Mouse (Mus musculus) embryonic facial prominence, embryonic 10.5 days (tissue): ENCODE results near the gene Ahcy. TPM values are rescaled to one million over a fixed set of nuclear protein-coding genes. Genes with fewer than 3 reads are reported as not detected.
"Not testable (repeated sequence)": the region's sequence is repeated elsewhere in the genome, so short reads cannot be mapped to it uniquely, and the experiment has no call there.

Experiments used
- DNase-seq: peaks from one replicate; pipeline ENCODE4 v3.0.0-alpha.2; 2017; ENCODE audit warnings: low spot score
- H3K27ac ChIP-seq: fragments of 300-500 bp; sonication (generic); replicated peaks from 2 replicates; pipeline ENCODE4 v1.5.1; 2016; ENCODE audit warnings: mild to moderate bottlenecking
- H3K27me3 ChIP-seq: fragments of 300-500 bp; sonication (generic); replicated peaks from 2 replicates; pipeline ENCODE4 v1.6.1; 2016; ENCODE audit warnings: low read depth, mild to moderate bottlenecking; ENCODE audit not compliant: poor library complexity, severe bottlenecking
- H3K36me3 ChIP-seq: fragments of 300-500 bp; sonication (generic); replicated peaks from 2 replicates; pipeline ENCODE4 v1.6.1; 2016; ENCODE audit warnings: mild to moderate bottlenecking, moderate library complexity
- H3K4me1 ChIP-seq: fragments of 300-500 bp; sonication (generic); 2 replicates; pipeline ENCODE4 v1.6.1; 2016
- H3K4me3 ChIP-seq: fragments of 300-500 bp; sonication (generic); 2 replicates; pipeline ENCODE4 v1.5.1; 2016; ENCODE audit warnings: mild to moderate bottlenecking, moderate library complexity
- H3K9me3 ChIP-seq: fragments of 300-500 bp; sonication (generic); 2 replicates; pipeline ENCODE4 v1.6.1; 2016; ENCODE audit warnings: mild to moderate bottlenecking
- WGBS: fragments of 180-500 bp; shearing (Covaris S2); methylation state at CpG from one replicate; pipeline ENCODE4 v1.1.7; 2016; 5-methylcytosine and 5-hydroxymethylcytosine counted together
- polyA plus RNA-seq: library from polyadenylated mRNA; unstranded; fragments of >200 nt; fragmentation: Nextera tagmentation; extraction: Ambion mirVana; gene quantifications from 2 replicates; pipeline ENCODE4 v1.2.1, GENCODE M21; 2016

Ahcy gene
- polyA plus RNA-seq: 105 and 109 TPM in 2 replicates

GRCm38 (mm10) chr2:155073978-155074765 lies at the start of gene Ahcy:
Gene Ahcy (minus strand): TSS chr2:155074497.
- peaks cover 24% of the 10 kb centered on the region for H3K36me3 ChIP-seq
- peaks cover 39% of the 10 kb centered on the region for H3K4me1 ChIP-seq
- H3K27me3 ChIP-seq: no peaks in the 10 kb centered on the region
- DNase-seq: peak; percentile 96
- no peaks in the 10 kb centered on the region for H3K9me3 ChIP-seq
- H3K4me3 ChIP-seq: peak within 1 kb of the TSS; percentile 76
- H3K27ac ChIP-seq: peak within 1 kb of the TSS; percentile 91
- WGBS: under 1% methylated on average over 56 of the region's 56 CpGs

GRCm38 (mm10) chr2:155115216-155115830 lies 41.0 kb upstream of the Ahcy start:
- Histone ChIP-seq H3K4me1 (no peaks in the 10 kb centered on the region), H3K9me3 (peaks cover 9% of the 10 kb centered on the region; the same call in 1 of the 2 replicates), H3K27me3 (no peaks in the 10 kb centered on the region), H3K4me3 (no peak overlapping the region), H3K27ac (no peak overlapping the region), H3K36me3 (no peaks in the 10 kb centered on the region)
- 72% methylated on average over 7 of the region's 7 CpGs for WGBS
- DNase-seq: no peak

GRCm38 (mm10) chr2:155107276-155107675 lies 33.0 kb upstream of the Ahcy start:
- H3K36me3 ChIP-seq, H3K27me3 ChIP-seq, H3K4me1 ChIP-seq, DNase-seq, H3K9me3 ChIP-seq, H3K4me3 ChIP-seq, H3K27ac ChIP-seq: not testable (repeated sequence)
- 79% methylated on average over 9 of the region's 9 CpGs for WGBS

GRCm38 (mm10) chr2:155103607-155104006 lies 29.3 kb upstream of the Ahcy start:
- Histone ChIP-seq H3K27ac (no peak overlapping the region), H3K9me3 (no peaks in the 10 kb centered on the region), H3K4me3 (no peak overlapping the region), H3K27me3 (no peaks in the 10 kb centered on the region), H3K36me3 (no peaks in the 10 kb centered on the region), H3K4me1 (peaks cover 12% of the 10 kb centered on the region; the same call in 1 of the 2 replicates)
- WGBS: 75% methylated on average over 6 of the region's 6 CpGs
- no peak for DNase-seq

- H3K9me3 ChIP-seq: no peaks in the 10 kb centered on the region
- WGBS: 66% methylated on average over 6 of the region's 6 CpGs
- H3K36me3 ChIP-seq: no peaks in the 10 kb centered on the region
- H3K4me1 ChIP-seq: peaks cover 14% of the 10 kb centered on the region; the same call in 1 of the 2 replicates
- no peak overlapping the region for H3K4me3 ChIP-seq
- no peak overlapping the region for H3K27ac ChIP-seq
- no peak for DNase-seq
- H3K27me3 ChIP-seq: no peaks in the 10 kb centered on the region
Observed at GRCm38 (mm10) chr2:155101761-155102181, 27.5 kb upstream of the Ahcy start.

- Histone ChIP-seq H3K27me3 (no peaks in the 10 kb centered on the region), H3K9me3 (no peaks in the 10 kb centered on the region), H3K4me1 (peaks cover 14% of the 10 kb centered on the region; the same call in 1 of the 2 replicates), H3K4me3 (no peak overlapping the region), H3K36me3 (no peaks in the 10 kb centered on the region), H3K27ac (no peak overlapping the region)
- no peak for DNase-seq
- WGBS: 85% methylated on average over 3 of the region's 3 CpGs
Observed at GRCm38 (mm10) chr2:155100796-155101259, 26.5 kb upstream of the Ahcy start.

GRCm38 (mm10) chr2:155099994-155100795 lies 25.9 kb upstream of the Ahcy start:
- Histone ChIP-seq H3K27ac (no peak overlapping the region), H3K4me1 (peaks cover 14% of the 10 kb centered on the region; the same call in 1 of the 2 replicates), H3K9me3 (no peaks in the 10 kb centered on the region), H3K4me3 (no peak overlapping the region), H3K27me3 (no peaks in the 10 kb centered on the region), H3K36me3 (no peaks in the 10 kb centered on the region)
- no peak for DNase-seq
- WGBS: 78% methylated on average over 14 of the region's 14 CpGs

GRCm38 (mm10) chr2:155099421-155099820 lies 25.1 kb upstream of the Ahcy start:
- WGBS: 41% methylated on average over 7 of the region's 7 CpGs
- H3K36me3 ChIP-seq: no peaks in the 10 kb centered on the region

GRCm38 (mm10) chr2:155098720-155099380 lies 24.6 kb upstream of the Ahcy start:
- WGBS: 88% methylated on average over 9 of the region's 9 CpGs
- Histone ChIP-seq H3K9me3 (no peaks in the 10 kb centered on the region), H3K4me1 (peaks cover 14% of the 10 kb centered on the region; the same call in 1 of the 2 replicates), H3K4me3 (no peak overlapping the region), H3K27me3 (no peaks in the 10 kb centered on the region), H3K36me3 (no peaks in the 10 kb centered on the region), H3K27ac (no peak overlapping the region)
- no peak for DNase-seq

More at GRCm38 (mm10) chr2:155099421-155099820, 25.1 kb upstream of the Ahcy start:
- Histone ChIP-seq H3K4me1 (peaks cover 14% of the 10 kb centered on the region; the same call in 1 of the 2 replicates), H3K27me3 (no peaks in the 10 kb centered on the region), H3K9me3 (no peaks in the 10 kb centered on the region), H3K27ac (no peak overlapping the region), H3K4me3 (no peak overlapping the region)
- peak; percentile 12 for DNase-seq

GRCm38 (mm10) chr2:155093418-155093817 lies 19.1 kb upstream of the Ahcy start:
- WGBS: 43% methylated on average over 4 of the region's 4 CpGs
- H3K4me3 ChIP-seq: no peak overlapping the region

GRCm38 (mm10) chr2:155091743-155092075 lies 17.4 kb upstream of the Ahcy start:
- Histone ChIP-seq H3K9me3 (no peaks in the 10 kb centered on the region), H3K27ac (no peak overlapping the region), H3K36me3 (no peaks in the 10 kb centered on the region), H3K4me3 (no peak overlapping the region), H3K27me3 (no peaks in the 10 kb centered on the region), H3K4me1 (no peaks in the 10 kb centered on the region)
- 81% methylated on average over 3 of the region's 3 CpGs for WGBS
- no peak for DNase-seq

More at GRCm38 (mm10) chr2:155093418-155093817, 19.1 kb upstream of the Ahcy start:
- Histone ChIP-seq H3K9me3 (no peaks in the 10 kb centered on the region), H3K36me3 (no peaks in the 10 kb centered on the region), H3K4me1 (peaks cover 2% of the 10 kb centered on the region; the same call in 1 of the 2 replicates), H3K27ac (no peak overlapping the region), H3K27me3 (no peaks in the 10 kb centered on the region)
- no peak for DNase-seq
